Comparison of ENCODE assay signal across 26 mouse cellular contexts in genomic region chr8:10143961-10144360, GRCm38 (mm10). TPM values are rescaled to one million over a fixed set of nuclear protein-coding genes. Genes with fewer than 3 reads are reported as not detected.
DNase-seq lines count a peak whose midpoint lies in the region; ATAC-seq and TF ChIP-seq lines count a peak whose summit lies in the region.
"Had no signal": no experiment of that assay in that cellular context is flagged by ENCODE, and none has a peak within 500 bp of the region (broad histone marks: within the 10 kb centered on the region; RNA-seq: fewer than 3 reads in every experiment).

No protein-coding gene starts in this region.

- H3K4me1 ChIP-seq in hindbrain, postnatal 0 days (ENCODE audit: insufficient read depth, low read length): no peaks in the 10 kb centered on the region
- H3K4me1 ChIP-seq in hindbrain, embryonic 13.5 days (replicated peaks): no peaks in the 10 kb centered on the region
- peaks cover 42% of the 10 kb centered on the region for H3K4me1 ChIP-seq in bone marrow macrophage, adult 2 months (ENCODE audit: control insufficient read depth, insufficient read depth, low read length)
- peaks cover 11% of the 10 kb centered on the region for H3K4me1 ChIP-seq in forebrain, embryonic 10.5 days
- H3K4me1 ChIP-seq: embryonic facial prominence, embryonic 12.5 days; embryonic facial prominence, embryonic 15.5 days; forebrain, embryonic 12.5 days; forebrain, embryonic 15.5 days; heart, embryonic 10.5 days; heart, embryonic 13.5 days; hindbrain, embryonic 15.5 days; intestine, embryonic 15.5 days had no signal

- H3K9ac ChIP-seq in hindbrain, postnatal 0 days (replicated peaks; ENCODE audit: low read length): no peak overlapping the region
- no peak overlapping the region for H3K9ac ChIP-seq in hindbrain, embryonic 13.5 days
- H3K9ac ChIP-seq: embryonic facial prominence, embryonic 12.5 days; embryonic facial prominence, embryonic 15.5 days; forebrain, embryonic 12.5 days; forebrain, embryonic 15.5 days; heart, embryonic 13.5 days; hindbrain, embryonic 15.5 days; intestine, embryonic 15.5 days had no signal

- H3K36me3 ChIP-seq in hindbrain, postnatal 0 days (ENCODE audit: insufficient read depth, low read length): no peaks in the 10 kb centered on the region
- no peaks in the 10 kb centered on the region for H3K36me3 ChIP-seq in hindbrain, embryonic 13.5 days
- H3K36me3 ChIP-seq in forebrain, embryonic 10.5 days (replicated peaks): no peaks in the 10 kb centered on the region
- H3K36me3 ChIP-seq: embryonic facial prominence, embryonic 12.5 days; embryonic facial prominence, embryonic 15.5 days; forebrain, embryonic 12.5 days; forebrain, embryonic 15.5 days; G1E; heart, embryonic 10.5 days; heart, embryonic 13.5 days; hindbrain, embryonic 15.5 days; intestine, embryonic 15.5 days had no signal

- no peak for TF ChIP-seq POLR2A in bone marrow macrophage, adult 2 months (IDR thresholded peaks at IDR 0.05; ENCODE audit: borderline replicate concordance, low read depth, low read length)

- H3K27me3 ChIP-seq in hindbrain, postnatal 0 days (ENCODE audit: insufficient read depth, low read length): no peaks in the 10 kb centered on the region
- H3K27me3 ChIP-seq in hindbrain, embryonic 13.5 days: 0 out of 2 replicates have a peak, but pooled peaks cover 7% of the 10 kb centered on the region
- H3K27me3 ChIP-seq in forebrain, embryonic 10.5 days (ENCODE audit: poor library complexity, severe bottlenecking): no peaks in the 10 kb centered on the region
- H3K27me3 ChIP-seq: embryonic facial prominence, embryonic 15.5 days; forebrain, embryonic 12.5 days; forebrain, embryonic 15.5 days; hindbrain, embryonic 15.5 days; intestine, embryonic 15.5 days had no signal

- 0 out of 2 replicates have a peak, but pooled peaks have one; percentile 21 for ATAC-seq in hindbrain, postnatal 0 days
- ATAC-seq in hindbrain, embryonic 13.5 days (ENCODE audit: low FRiP score): no peak
- ATAC-seq: forebrain, embryonic 15.5 days; intestine, embryonic 15.5 days had no signal

- 64% methylated on average over 10 of the region's 10 CpGs for WGBS in hindbrain, postnatal 0 days
- WGBS in hindbrain, embryonic 13.5 days: 88% methylated on average over 10 of the region's 10 CpGs
- 88% methylated on average over 10 of the region's 10 CpGs for WGBS in forebrain, embryonic 10.5 days

- H3K4me2 ChIP-seq in hindbrain, postnatal 0 days (ENCODE audit: low read depth, low read length): no peak overlapping the region
- no peak overlapping the region for H3K4me2 ChIP-seq in hindbrain, embryonic 13.5 days
- H3K4me2 ChIP-seq: embryonic facial prominence, embryonic 12.5 days; embryonic facial prominence, embryonic 15.5 days; forebrain, embryonic 12.5 days; forebrain, embryonic 15.5 days; heart, embryonic 13.5 days; hindbrain, embryonic 15.5 days; intestine, embryonic 15.5 days had no signal

- H3K4me3 ChIP-seq in hindbrain, postnatal 0 days (ENCODE audit: low read length): no peak overlapping the region
- H3K4me3 ChIP-seq in hindbrain, embryonic 13.5 days: no peak overlapping the region
- no peak overlapping the region for H3K4me3 ChIP-seq in bone marrow macrophage, adult 2 months (ENCODE audit: insufficient read depth, low read length)
- H3K4me3 ChIP-seq in forebrain, embryonic 10.5 days: no peak overlapping the region
- H3K4me3 ChIP-seq: embryonic facial prominence, embryonic 12.5 days; embryonic facial prominence, embryonic 15.5 days; forebrain, embryonic 12.5 days; forebrain, embryonic 15.5 days; heart, adult 2 months; heart, embryonic 10.5 days; heart, embryonic 13.5 days; hindbrain, embryonic 15.5 days; intestine, embryonic 15.5 days had no signal

- H3K27ac ChIP-seq in hindbrain, postnatal 0 days: no peak overlapping the region
- H3K27ac ChIP-seq in hindbrain, embryonic 13.5 days: no peak overlapping the region
- peak overlapping the region; percentile 24; the same call in 1 of the 2 replicates for H3K27ac ChIP-seq in bone marrow macrophage, adult 2 months (ENCODE audit: insufficient read depth, low read depth, low read length)
- no peak overlapping the region for H3K27ac ChIP-seq in forebrain, embryonic 10.5 days
- H3K27ac ChIP-seq: embryonic facial prominence, embryonic 12.5 days; embryonic facial prominence, embryonic 15.5 days; forebrain, embryonic 12.5 days; forebrain, embryonic 15.5 days; heart, adult 2 months; heart, embryonic 10.5 days; heart, embryonic 13.5 days; hindbrain, embryonic 15.5 days; intestine, embryonic 15.5 days had no signal

- no peak for TF ChIP-seq CTCF in hindbrain, postnatal 0 days (IDR thresholded peaks at IDR 0.05; ENCODE audit: low read depth)
- TF ChIP-seq CTCF in bone marrow macrophage, adult 2 months (IDR thresholded peaks at IDR 0.05; ENCODE audit: low read depth, low read length): no peak

- no peaks in the 10 kb centered on the region for H3K9me3 ChIP-seq in hindbrain, postnatal 0 days (ENCODE audit: low read length)
- no peaks in the 10 kb centered on the region for H3K9me3 ChIP-seq in hindbrain, embryonic 13.5 days
- H3K9me3 ChIP-seq in forebrain, embryonic 10.5 days: no peaks in the 10 kb centered on the region
- H3K9me3 ChIP-seq: embryonic facial prominence, embryonic 12.5 days; embryonic facial prominence, embryonic 15.5 days; forebrain, embryonic 12.5 days; forebrain, embryonic 15.5 days; G1E; heart, embryonic 10.5 days; heart, embryonic 13.5 days; hindbrain, embryonic 15.5 days; intestine, embryonic 15.5 days had no signal

- no peak for DNase-seq in hindbrain, postnatal 0 days (ENCODE audit: low spot score)
- peak; percentile 10 for DNase-seq in 3T3-L1 (ENCODE audit: low read depth, low spot score)
- no peak for DNase-seq in urinary bladder, postnatal 36 days (ENCODE audit: low spot score in 2 of 2)
- DNase-seq in forebrain, embryonic 10.5 days (ENCODE audit: extremely low spot score, low spot score): no peak
- DNase-seq: adrenal gland, adult 2 months; adrenal gland, postnatal 14 days; cerebellum, adult 11-12 months; cerebellum, adult 9-10 months; cerebellum, postnatal 25 days; gastrocnemius, postnatal 25 days; heart, adult 2 months; heart, postnatal 14 days; heart, postnatal 4 days; kidney, adult 11 months had no signal

RNA-seq across cellular contexts. Expression of gene Myo16, which starts 9.8 kb away (rescaled TPM):
- 71.2 and 71.8 TPM in 2 replicates for total RNA-seq in hindbrain, postnatal 0 days (2014; rRNA removed)
- 8.1 and 8.7 TPM in 2 replicates for polyA plus RNA-seq in hindbrain, postnatal 0 days (2015; fragmentation: Nextera tagmentation; extraction: Ambion mirVana)
- 5.5 and 5.8 TPM in 2 replicates for polyA plus RNA-seq in hindbrain, embryonic 13.5 days (2015; fragmentation: Nextera tagmentation; extraction: Ambion mirVana)
- not detected in 2 replicates for polyA plus RNA-seq in bone marrow macrophage, adult 2 months (2012; ENCODE audit: insufficient read depth, insufficient read length, missing spikeins)
- 0.50 and 0.64 TPM in 2 replicates for polyA plus RNA-seq in forebrain, embryonic 10.5 days (2016; fragmentation: Nextera tagmentation; extraction: Ambion mirVana)
- total RNA-seq: adrenal gland, postnatal 14 days; common myeloid progenitor, adult 5-6 weeks had no signal
- polyA plus RNA-seq: adrenal gland, adult 2 months; heart, adult 2 months had no signal
